Mouse (Mus musculus): Measurements from ENCODE around the gene Lingo1. TPM values are rescaled to one million over a fixed set of nuclear protein-coding genes. Genes with fewer than 3 reads are reported as not detected.

Gene Lingo1
- polyA plus RNA-seq, 1 experiment from 2014 or later, result 3.2 TPM

DNA sequence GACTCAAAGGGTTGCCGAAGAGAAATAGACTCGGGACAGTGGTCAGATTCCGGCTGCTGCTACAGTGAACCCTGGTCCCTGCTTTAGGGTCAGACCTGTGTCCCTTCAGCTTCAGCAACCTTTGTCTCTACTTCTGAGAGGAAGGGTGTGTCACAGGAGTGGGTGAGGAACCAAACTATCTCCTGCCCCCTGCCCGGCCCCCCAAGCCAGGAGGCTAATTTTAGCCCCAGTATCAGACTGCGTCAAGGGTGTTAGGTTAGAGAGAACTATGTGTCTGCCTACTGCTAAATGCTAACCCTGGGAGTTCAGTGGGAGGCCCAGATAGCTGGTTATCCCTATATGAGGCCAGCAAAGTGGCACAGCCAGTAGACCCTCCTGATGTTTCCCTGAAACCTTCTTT is 38.9 kb upstream of the Lingo1 start:
- Histone ChIP-seq H3K27me3 (ENCODE audit: insufficient read depth, low read length) (no peaks in the 10 kb centered on the region), H3K27ac (no peak overlapping the region), H3K9me3 (replicated peaks; ENCODE audit: low read length) (no peaks in the 10 kb centered on the region), H3K36me3 (ENCODE audit: insufficient read depth, low read length) (no peaks in the 10 kb centered on the region), H3K4me1 (replicated peaks; ENCODE audit: insufficient read depth, low read length) (no peaks in the 10 kb centered on the region), H3K4me3 (replicated peaks; ENCODE audit: low read depth, low read length) (no peak overlapping the region), H3K9ac (ENCODE audit: low read depth, low read length) (no peak overlapping the region), H3K4me2 (ENCODE audit: low read length) (no peak overlapping the region)
- ATAC-seq (replicated peaks; ENCODE audit: low FRiP score, low read depth), result no peak
- no peak for TF ChIP-seq CTCF (IDR thresholded peaks at IDR 0.05; ENCODE audit: low read depth)
- DNase-seq (ENCODE audit: low spot score), result no peak
- 71% methylated on average over 5 of the region's 5 CpGs for WGBS

DNA sequence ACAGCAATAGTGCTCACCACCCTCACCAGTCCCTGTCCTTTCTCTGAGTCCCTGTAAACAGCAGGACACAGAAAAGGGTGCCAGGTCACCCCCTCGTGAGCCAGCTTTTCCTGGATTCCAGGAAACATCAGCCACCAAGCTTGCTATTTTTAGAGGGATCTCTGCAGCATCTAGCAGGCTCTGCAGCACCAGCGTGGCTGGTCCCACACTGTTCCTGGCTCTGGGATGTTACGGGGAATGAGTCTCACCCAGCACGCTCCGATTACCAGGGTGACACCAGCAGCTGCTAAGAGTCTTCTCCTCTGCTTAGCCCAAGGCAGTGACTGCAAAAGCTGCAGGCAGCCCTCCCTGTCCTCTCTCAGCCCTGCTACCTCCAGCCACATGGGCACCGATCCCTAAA is 36.6 kb upstream of the Lingo1 start:
- Histone ChIP-seq H3K4me3 (replicated peaks; ENCODE audit: low read depth, low read length) (no peak overlapping the region), H3K27ac (no peak overlapping the region), H3K9me3 (replicated peaks; ENCODE audit: low read length) (no peaks in the 10 kb centered on the region), H3K27me3 (ENCODE audit: insufficient read depth, low read length) (no peaks in the 10 kb centered on the region), H3K9ac (ENCODE audit: low read depth, low read length) (no peak overlapping the region), H3K36me3 (ENCODE audit: insufficient read depth, low read length) (no peaks in the 10 kb centered on the region), H3K4me1 (replicated peaks; ENCODE audit: insufficient read depth, low read length) (no peaks in the 10 kb centered on the region), H3K4me2 (ENCODE audit: low read length) (0 out of 2 replicates have a peak overlapping the region, but pooled peaks have one; percentile 5)
- WGBS, result 20% methylated on average over 6 of the region's 6 CpGs
- DNase-seq (ENCODE audit: low spot score) (peak; percentile 34), ATAC-seq (replicated peaks; ENCODE audit: low FRiP score, low read depth) (no peak)
- no peak for TF ChIP-seq CTCF (IDR thresholded peaks at IDR 0.05; ENCODE audit: low read depth)

DNA sequence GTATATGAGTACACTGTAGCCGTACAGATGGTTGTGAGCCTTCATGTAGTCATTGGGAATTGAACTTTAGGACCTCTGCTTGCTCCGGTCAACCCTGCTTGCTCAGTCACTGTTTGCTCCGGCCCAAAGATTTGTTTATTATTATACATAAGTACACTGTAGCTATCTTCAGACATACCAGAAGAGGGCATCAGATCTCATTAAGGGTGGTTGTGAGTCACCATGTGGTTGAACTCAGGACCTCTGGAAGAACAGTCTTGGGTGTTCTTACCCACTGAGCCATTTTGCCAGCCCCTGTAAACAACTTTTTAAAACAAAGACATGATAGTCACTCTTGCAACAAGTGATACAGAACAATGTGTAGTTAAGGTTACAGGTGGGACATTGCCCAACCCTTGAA is 35.6 kb upstream of the Lingo1 start:
- Histone ChIP-seq H3K27ac (no peak overlapping the region), H3K4me3 (replicated peaks; ENCODE audit: low read depth, low read length) (no peak overlapping the region), H3K4me1 (replicated peaks; ENCODE audit: insufficient read depth, low read length) (no peaks in the 10 kb centered on the region), H3K27me3 (ENCODE audit: insufficient read depth, low read length) (no peaks in the 10 kb centered on the region), H3K4me2 (ENCODE audit: low read length) (no peak overlapping the region), H3K9ac (ENCODE audit: low read depth, low read length) (no peak overlapping the region), H3K9me3 (replicated peaks; ENCODE audit: low read length) (no peaks in the 10 kb centered on the region), H3K36me3 (ENCODE audit: insufficient read depth, low read length) (no peaks in the 10 kb centered on the region)
- DNase-seq (ENCODE audit: low spot score), result no peak
- WGBS, result 88% methylated on average over 3 of the region's 3 CpGs
- TF ChIP-seq CTCF (IDR thresholded peaks at IDR 0.05; ENCODE audit: low read depth), result peak; percentile 24; the same call in 1 of the 2 replicates
- ATAC-seq (replicated peaks; ENCODE audit: low FRiP score, low read depth), result no peak

DNA sequence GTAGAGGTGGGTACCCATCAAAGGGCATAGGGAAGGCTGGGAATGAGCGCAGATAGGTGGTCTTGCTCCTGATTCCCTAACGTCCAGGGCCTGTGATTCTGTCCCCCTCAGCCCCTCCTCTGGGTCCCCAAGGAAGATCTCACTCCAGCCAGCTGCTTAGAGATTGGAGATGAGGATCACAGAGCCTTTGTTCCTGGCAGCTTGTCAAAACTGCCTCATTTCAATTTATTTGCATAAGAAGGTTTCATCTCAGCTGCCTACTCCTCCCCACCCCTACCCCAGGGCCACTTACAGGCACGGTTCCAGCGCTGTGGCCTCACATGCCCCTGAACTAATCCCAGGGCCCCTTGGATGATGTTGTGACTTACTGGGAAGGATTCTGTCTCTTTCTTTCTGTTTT is 33.9 kb upstream of the Lingo1 start:
- no peaks in the 10 kb centered on the region for H3K27me3 ChIP-seq (ENCODE audit: insufficient read depth, low read length)
- 43% methylated on average over 4 of the region's 4 CpGs for WGBS
- no peaks in the 10 kb centered on the region for H3K9me3 ChIP-seq (replicated peaks; ENCODE audit: low read length)
- H3K4me2 ChIP-seq (ENCODE audit: low read length), result no peak overlapping the region
- ATAC-seq (replicated peaks; ENCODE audit: low FRiP score, low read depth) (no peak), DNase-seq (ENCODE audit: low spot score) (peak; percentile 21)
- H3K36me3 ChIP-seq (ENCODE audit: insufficient read depth, low read length), result no peaks in the 10 kb centered on the region
- no peak for TF ChIP-seq CTCF (IDR thresholded peaks at IDR 0.05; ENCODE audit: low read depth)
- H3K9ac ChIP-seq (ENCODE audit: low read depth, low read length), result no peak overlapping the region
- no peak overlapping the region for H3K4me3 ChIP-seq (replicated peaks; ENCODE audit: low read depth, low read length)
- H3K4me1 ChIP-seq (replicated peaks; ENCODE audit: insufficient read depth, low read length), result peaks cover 6% of the 10 kb centered on the region; the same call in 1 of the 2 replicates
- H3K27ac ChIP-seq, result no peak overlapping the region

DNA sequence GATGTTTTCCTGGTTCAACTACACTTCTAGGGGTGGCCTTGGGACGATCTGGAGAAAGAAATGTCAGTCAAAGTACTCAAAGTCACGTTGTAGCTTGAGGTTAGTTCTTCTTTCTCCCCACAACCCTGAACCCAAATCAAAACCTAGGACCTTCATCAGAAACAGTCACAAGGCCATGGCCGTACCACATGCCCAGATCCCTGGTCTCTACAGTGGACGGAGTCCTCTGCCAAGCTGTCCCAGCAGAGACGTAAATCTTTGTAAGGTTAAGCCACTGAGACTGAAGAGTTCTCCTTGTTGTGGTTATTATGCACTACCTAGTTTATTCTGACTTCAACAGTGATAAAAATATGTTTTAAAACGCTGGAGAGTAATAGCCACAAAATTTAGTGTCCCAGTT is 32.6 kb upstream of the Lingo1 start:
- H3K9me3 ChIP-seq (replicated peaks; ENCODE audit: low read length), result no peaks in the 10 kb centered on the region
- H3K27ac ChIP-seq, result no peak overlapping the region
- no peak for DNase-seq (ENCODE audit: low spot score)
- ATAC-seq (replicated peaks; ENCODE audit: low FRiP score, low read depth), result no peak
- peaks cover 6% of the 10 kb centered on the region; the same call in 1 of the 2 replicates for H3K4me1 ChIP-seq (replicated peaks; ENCODE audit: insufficient read depth, low read length)
- H3K4me2 ChIP-seq (ENCODE audit: low read length), result no peak overlapping the region
- no peak for TF ChIP-seq CTCF (IDR thresholded peaks at IDR 0.05; ENCODE audit: low read depth)
- H3K9ac ChIP-seq (ENCODE audit: low read depth, low read length), result no peak overlapping the region
- H3K4me3 ChIP-seq (replicated peaks; ENCODE audit: low read depth, low read length), result no peak overlapping the region
- no peaks in the 10 kb centered on the region for H3K27me3 ChIP-seq (ENCODE audit: insufficient read depth, low read length)
- H3K36me3 ChIP-seq (ENCODE audit: insufficient read depth, low read length), result no peaks in the 10 kb centered on the region
- WGBS, result 74% methylated on average over 6 of the region's 6 CpGs

DNA sequence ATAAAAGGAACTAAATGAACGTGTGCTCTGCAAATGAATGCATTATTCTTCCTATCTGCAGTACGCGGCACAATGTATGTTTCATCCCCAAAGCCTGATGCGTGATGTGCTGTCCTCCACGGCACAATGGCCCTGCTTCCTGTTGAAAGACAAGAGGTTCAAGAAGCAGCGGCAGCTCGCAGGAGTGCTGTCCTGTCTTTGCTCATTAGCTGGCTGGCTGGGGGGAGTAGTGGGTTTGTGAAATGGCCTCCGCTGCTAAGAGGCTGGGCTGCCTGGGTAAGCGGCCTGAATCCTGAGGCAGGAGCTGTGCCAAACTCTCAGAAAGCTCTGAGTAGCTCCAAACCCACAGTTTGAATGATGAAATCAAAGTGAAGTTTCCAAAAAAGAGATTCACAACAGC is 31.9 kb upstream of the Lingo1 start:
- no peak overlapping the region for H3K4me2 ChIP-seq (ENCODE audit: low read length)
- no peak for TF ChIP-seq CTCF (IDR thresholded peaks at IDR 0.05; ENCODE audit: low read depth)
- no peaks in the 10 kb centered on the region for H3K36me3 ChIP-seq (ENCODE audit: insufficient read depth, low read length)
- H3K4me3 ChIP-seq (replicated peaks; ENCODE audit: low read depth, low read length), result no peak overlapping the region
- H3K9ac ChIP-seq (ENCODE audit: low read depth, low read length), result no peak overlapping the region
- no peak overlapping the region for H3K27ac ChIP-seq
- H3K9me3 ChIP-seq (replicated peaks; ENCODE audit: low read length), result no peaks in the 10 kb centered on the region
- DNase-seq (ENCODE audit: low spot score) (no peak), ATAC-seq (replicated peaks; ENCODE audit: low FRiP score, low read depth) (no peak)
- H3K27me3 ChIP-seq (ENCODE audit: insufficient read depth, low read length), result no peaks in the 10 kb centered on the region
- 39% methylated on average over 9 of the region's 9 CpGs for WGBS
- peaks cover 6% of the 10 kb centered on the region; the same call in 1 of the 2 replicates for H3K4me1 ChIP-seq (replicated peaks; ENCODE audit: insufficient read depth, low read length)

Measured in kidney, postnatal 0 days (tissue).